Mouse (Mus musculus) testis, adult 10 weeks (tissue): ENCODE results near the gene Polr1d. TPM values are rescaled to one million over a fixed set of nuclear protein-coding genes. Genes with fewer than 3 reads are reported as not detected.

ENCODE experiments used
- polyA plus RNA-seq: library from polyadenylated mRNA; stranded (reverse); fragments of 350-450 nt; fragmentation: Illumina TruSeq; extraction: RNeasy Lipid Tissue Mini Kit (QIAGEN cat#74804); gene quantifications from one replicate; pipeline ENCODE4 v1.2.3, GENCODE M21; 2014; ENCODE audit warnings: low read depth, low replicate concordance

The Polr1d gene
- polyA plus RNA-seq: 283 TPM

GRCm38 (mm10) chr5:147076799-147077165 lies at the start of gene Polr1d:
Polr1d (plus strand) TSS chr5:147077050.

GRCm38 (mm10) chr5:147076026-147076798 lies 638 bp upstream of the Polr1d start, which contains the start of gene Lnx2:
Lnx2 (minus strand) TSS chr5:147076586.

Other genes starting within 250 kb of the Polr1d start
- gene Rpl21, start 244.2 kb upstream of the Polr1d start, polyA plus RNA-seq: 153 TPM
- 0.32 TPM for gene Rasl11a, start 232.0 kb upstream of the Polr1d start, polyA plus RNA-seq
- gene Gtf3a, start 128.4 kb upstream of the Polr1d start, polyA plus RNA-seq: 7.2 TPM
- 26.6 TPM for gene Mtif3, start 113.2 kb upstream of the Polr1d start, polyA plus RNA-seq
- 6.2 TPM for gene Lnx2, start 464 bp upstream of the Polr1d start, polyA plus RNA-seq
- gene Gsx1, start 111.6 kb downstream of the Polr1d start, polyA plus RNA-seq: not detected
- gene Pdx1, start 192.9 kb downstream of the Polr1d start, polyA plus RNA-seq: not detected
- gene Cdx2, start 230.2 kb downstream of the Polr1d start, polyA plus RNA-seq: not detected
- not detected for gene Urad, start 245.4 kb downstream of the Polr1d start, polyA plus RNA-seq